Mouse (Mus musculus) frontal cortex, postnatal 25 days (tissue): ENCODE measurements at regions not wholly inside any gene's neighbourhood (a gene's known extent, or its start where the extent isn't known, plus 50 kb on each side); places are given as distances from the start of the nearest gene placed in this dataset.
A peak's percentile ranks its signal among the peaks of the same experiment; 100 is the strongest.

Experiments used
- DNase-seq, 2 experiments: peaks; one replicate each; pipeline ENCODE4 v3.0.0; 2022; ENCODE audit warnings: low spot score in 2 of 2

- no peak for DNase-seq
Observed at GRCm38 (mm10) chr10:42094274-42095000, 76.2 kb upstream of the Armc2 start.

- DNase-seq = no peak
Observed at GRCm38 (mm10) chr10:42093176-42093759, 75.0 kb upstream of the Armc2 start.

- DNase-seq = no peak
Observed at GRCm38 (mm10) chr10:42092500-42092899, 74.3 kb upstream of the Armc2 start.

GRCm38 (mm10) chr10:42091546-42092168, 73.4 kb upstream of the Armc2 start:
- DNase-seq = no peak

GRCm38 (mm10) chr10:42090806-42091205, 72.6 kb upstream of the Armc2 start:
- no peak for DNase-seq

GRCm38 (mm10) chr10:42090147-42090546, 71.9 kb upstream of the Armc2 start:
- no peak for DNase-seq

- no peak for DNase-seq
Observed at GRCm38 (mm10) chr10:42089686-42090085, 71.4 kb upstream of the Armc2 start.

GRCm38 (mm10) chr10:42089235-42089625, 71.0 kb upstream of the Armc2 start:
- DNase-seq = peak in 1 of 2 experiments; percentile 16

GRCm38 (mm10) chr10:42088570-42089234, 70.5 kb upstream of the Armc2 start:
- no peak for DNase-seq

GRCm38 (mm10) chr10:42087906-42088305, 69.7 kb upstream of the Armc2 start:
- DNase-seq = no peak

GRCm38 (mm10) chr10:42086691-42087090, 68.4 kb upstream of the Armc2 start:
- DNase-seq = no peak

- no peak for DNase-seq
Observed at GRCm38 (mm10) chr10:42085295-42085694, 67.1 kb upstream of the Armc2 start.

- DNase-seq = no peak
Observed at GRCm38 (mm10) chr10:42082227-42082840, 64.1 kb upstream of the Armc2 start.

- DNase-seq = no peak
Observed at GRCm38 (mm10) chr10:42079775-42080174, 61.5 kb upstream of the Armc2 start.

GRCm38 (mm10) chr10:42076711-42077110, 58.5 kb upstream of the Armc2 start:
- DNase-seq = no peak

- DNase-seq = no peak
Observed at GRCm38 (mm10) chr10:42075545-42075944, 57.3 kb upstream of the Armc2 start.

GRCm38 (mm10) chr10:42072758-42073157, 54.5 kb upstream of the Armc2 start:
- DNase-seq = no peak

- DNase-seq = no peak
Observed at GRCm38 (mm10) chr10:42072131-42072530, 53.9 kb upstream of the Armc2 start.

GRCm38 (mm10) chr10:42071404-42072024, 53.3 kb upstream of the Armc2 start:
- DNase-seq = no peak

- no peak for DNase-seq
Observed at GRCm38 (mm10) chr10:42070611-42071403, 52.6 kb upstream of the Armc2 start.

GRCm38 (mm10) chr10:42069751-42070150, 51.5 kb upstream of the Armc2 start:
- no peak for DNase-seq
